Mouse (Mus musculus) erythroblast, embryonic 14.5 days (primary cell): ENCODE measurements around the gene Gpc6.

ENCODE experiments used
- GATA1 ChIP-seq: IDR thresholded peaks from 2 replicates; pipeline ENCODE4 v1.6.1; 2012; ENCODE audit warnings: low read length, inconsistent platforms, mixed read lengths
- TAL1 ChIP-seq: IDR thresholded peaks from 3 replicates; pipeline ENCODE4 v1.6.1; 2012; ENCODE audit warnings: low read length, inconsistent platforms, mixed read lengths

- TF ChIP-seq GATA1, result no peak
- no peak for TF ChIP-seq TAL1
Observed at GRCm38 (mm10) chr14:117651271-117651670, 726.2 kb downstream of the Gpc6 start.
